ENCODE assay signal across 9 mouse cellular contexts in genomic region chr17:83959159-83959848, GRCm38 (mm10).
DNase-seq lines count a peak whose midpoint lies in the region; ATAC-seq and TF ChIP-seq lines count a peak whose summit lies in the region.
"Had no signal": no experiment of that assay in that cellular context is flagged by ENCODE, and none has a peak within 500 bp of the region (broad histone marks: within the 10 kb centered on the region; RNA-seq: fewer than 3 reads in every experiment).

No protein-coding gene starts in this region.

- peak overlapping the region; percentile 36; the same call in 1 of the 2 replicates for H3K27ac ChIP-seq in embryonic facial prominence, embryonic 12.5 days
- peak overlapping the region; percentile 99 for H3K27ac ChIP-seq in kidney, embryonic 16.5 days (ENCODE audit: low read length)
- no peak overlapping the region for H3K27ac ChIP-seq in midbrain, postnatal 0 days (ENCODE audit: low read depth, low read length)

- no peaks in the 10 kb centered on the region for H3K9me3 ChIP-seq in embryonic facial prominence, embryonic 12.5 days
- H3K9me3 ChIP-seq in kidney, embryonic 16.5 days (ENCODE audit: low read length), result no peaks in the 10 kb centered on the region
- no peaks in the 10 kb centered on the region for H3K9me3 ChIP-seq in midbrain, postnatal 0 days (ENCODE audit: low read length)
- H3K9me3 ChIP-seq: forebrain, embryonic 12.5 days had no signal

- no peaks in the 10 kb centered on the region for H3K27me3 ChIP-seq in embryonic facial prominence, embryonic 12.5 days
- H3K27me3 ChIP-seq in kidney, embryonic 16.5 days (ENCODE audit: insufficient read depth, low read length), result no peaks in the 10 kb centered on the region
- no peaks in the 10 kb centered on the region for H3K27me3 ChIP-seq in midbrain, postnatal 0 days (ENCODE audit: insufficient read depth, low read length)

- peaks cover 77% of the 10 kb centered on the region for H3K4me1 ChIP-seq in embryonic facial prominence, embryonic 12.5 days
- peaks cover 92% of the 10 kb centered on the region for H3K4me1 ChIP-seq in kidney, embryonic 16.5 days (ENCODE audit: insufficient read depth, low read length)
- H3K4me1 ChIP-seq in midbrain, postnatal 0 days (ENCODE audit: insufficient read depth, low read length), result peaks cover 4% of the 10 kb centered on the region; the same call in 1 of the 2 replicates

- WGBS in embryonic facial prominence, embryonic 12.5 days, result 37% methylated on average over 9 of the region's 9 CpGs
- WGBS in kidney, embryonic 16.5 days, result 50% methylated on average over 9 of the region's 9 CpGs
- 32% methylated on average over 9 of the region's 9 CpGs for WGBS in midbrain, postnatal 0 days

- no peak for TF ChIP-seq CTCF in midbrain, postnatal 0 days (IDR thresholded peaks at IDR 0.05)

- H3K36me3 ChIP-seq in embryonic facial prominence, embryonic 12.5 days, result no peaks in the 10 kb centered on the region
- no peaks in the 10 kb centered on the region for H3K36me3 ChIP-seq in kidney, embryonic 16.5 days (ENCODE audit: insufficient read depth, low read length)
- no peaks in the 10 kb centered on the region for H3K36me3 ChIP-seq in midbrain, postnatal 0 days (ENCODE audit: insufficient read depth, low read length)
- H3K36me3 ChIP-seq: forebrain, embryonic 12.5 days had no signal

- peak; percentile 42 for DNase-seq in left cerebral cortex, postnatal 4 days
- DNase-seq in left cerebral cortex, postnatal 25 days (ENCODE audit: low spot score in 2 of 2), result no peak
- DNase-seq in midbrain, postnatal 0 days (ENCODE audit: low spot score), result peak; percentile 45
- DNase-seq in layer of hippocampus, adult 9-10 months (ENCODE audit: low spot score), result no peak
- DNase-seq in layer of hippocampus, adult 8-10 months (ENCODE audit: low spot score in 2 of 2), result no peak
- no peak for DNase-seq in frontal cortex, postnatal 14 days (ENCODE audit: low spot score in 2 of 2)

- no peak overlapping the region for H3K4me2 ChIP-seq in embryonic facial prominence, embryonic 12.5 days (replicated peaks)
- H3K4me2 ChIP-seq in kidney, embryonic 16.5 days (replicated peaks; ENCODE audit: low read depth, low read length), result no peak overlapping the region
- H3K4me2 ChIP-seq in midbrain, postnatal 0 days (ENCODE audit: low read depth, low read length, poor library complexity, severe bottlenecking), result no peak overlapping the region
- H3K4me2 ChIP-seq: forebrain, embryonic 12.5 days had no signal

- H3K9ac ChIP-seq in embryonic facial prominence, embryonic 12.5 days, result no peak overlapping the region
- no peak overlapping the region; the same call in 1 of the 2 replicates for H3K9ac ChIP-seq in kidney, embryonic 16.5 days (replicated peaks; ENCODE audit: low read length)
- H3K9ac ChIP-seq in midbrain, postnatal 0 days (replicated peaks; ENCODE audit: low read length, poor library complexity, severe bottlenecking), result no peak overlapping the region
- H3K9ac ChIP-seq: forebrain, embryonic 12.5 days had no signal

- no peak overlapping the region for H3K4me3 ChIP-seq in embryonic facial prominence, embryonic 12.5 days
- no peak overlapping the region for H3K4me3 ChIP-seq in kidney, embryonic 16.5 days (ENCODE audit: low read length)
- no peak overlapping the region for H3K4me3 ChIP-seq in midbrain, postnatal 0 days (ENCODE audit: low read depth, low read length)
- H3K4me3 ChIP-seq: forebrain, embryonic 12.5 days had no signal

- ATAC-seq in embryonic facial prominence, embryonic 12.5 days (ENCODE audit: insufficient number of reproducible peaks, insufficient read depth, low FRiP score, low TSS enrichment), result no peak
- no peak for ATAC-seq in kidney, embryonic 16.5 days (ENCODE audit: low FRiP score, low TSS enrichment)
- ATAC-seq in midbrain, postnatal 0 days (ENCODE audit: low FRiP score), result no peak

- intact Hi-C loops in left cerebral cortex, postnatal 4 days (cut with DNase I), result no loop called here
- intact Hi-C loops in left cerebral cortex, postnatal 25 days (cut with DNase I), result no loop called here

Comparison
In these comparisons a context has a peak if more than half of its experiments do, and no peak if none do; other contexts are left out.
1. DNase-seq: peak in left cerebral cortex, postnatal 4 days (single experiment) and midbrain, postnatal 0 days (single experiment); none in left cerebral cortex, postnatal 25 days (0 of 2), layer of hippocampus, adult 9-10 months (single experiment), layer of hippocampus, adult 8-10 months (0 of 2) and frontal cortex, postnatal 14 days (0 of 2).